Mouse (Mus musculus): Measurements from ENCODE around the gene Gm21958.

DNA sequence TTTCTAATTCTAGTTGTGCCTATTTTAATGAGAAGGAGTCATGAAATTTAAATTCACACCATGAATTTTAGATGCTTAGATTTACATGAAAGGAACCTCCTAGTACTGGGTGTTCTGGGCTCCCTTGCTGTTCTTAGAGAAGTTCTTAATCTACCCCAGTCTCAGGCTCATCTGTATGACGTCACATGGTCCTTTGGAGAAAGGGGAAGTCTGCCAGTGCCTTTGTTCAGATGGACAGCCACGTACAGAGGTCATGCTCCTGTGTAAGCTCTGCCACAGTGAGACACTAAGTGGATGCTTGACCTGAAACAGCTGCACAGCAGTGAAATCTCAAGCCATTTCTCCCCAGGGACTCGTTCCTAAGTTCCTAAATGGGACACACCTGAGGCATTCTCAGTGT lies 4.8 kb upstream of the Gm21958 start:
- no peak for TF ChIP-seq CTCF (IDR thresholded peaks at IDR 0.05; ENCODE audit: low read depth, low read length)
- no peak for TF ChIP-seq POLR2A (IDR thresholded peaks at IDR 0.05; ENCODE audit: insufficient read depth, low read length)
- no peak for TF ChIP-seq EP300 (IDR thresholded peaks at IDR 0.05; ENCODE audit: insufficient read depth, low read depth, low read length)
